Mouse (Mus musculus) v-Abl transformed pro-B cells (cell line): ENCODE results near the gene Kif28.

Source experiments
- in situ Hi-C, 2 experiments: fragments of 400-800 bp; cut with MboI; formaldehyde crosslinking; loops; one replicate each; pipeline ENCODE4 v1.15.1; 2025; ENCODE audit not compliant: unreplicated experiment in 2 of 2

The Kif28 gene

GRCm38 (mm10) chr1:179650284-179650683 is 94.8 kb downstream of the Kif28 start:
- in situ Hi-C loops: no loop called here

- in situ Hi-C loops: loop anchor here (10.0 to 25.0 kb wide), 2 partner anchors 195 to 563 kb away; no protein-coding TSS in a partner anchor
Measured at GRCm38 (mm10) chr1:179649324-179649723, 95.7 kb downstream of the Kif28 start.

GRCm38 (mm10) chr1:179648678-179649077 is 96.4 kb downstream of the Kif28 start:
- in situ Hi-C loops: loop anchor here (10.0 to 25.0 kb wide), 2 partner anchors 196 to 564 kb away; no protein-coding TSS in a partner anchor

- in situ Hi-C loops: loop anchor here (10.0 to 25.0 kb wide), 2 partner anchors 199 to 566 kb away; no protein-coding TSS in a partner anchor
Measured at GRCm38 (mm10) chr1:179645980-179646268, 99.1 kb downstream of the Kif28 start.
